Mouse (Mus musculus) thymus, adult 2 months (tissue): Measurements from ENCODE around the gene Rras.

Source experiments
- CTCF ChIP-seq: fragments of 200-500 bp; IDR thresholded peaks from 2 replicates; pipeline ENCODE4 v1.5.1; 2012; ENCODE audit warnings: mild to moderate bottlenecking, control low read depth, low read length, moderate library complexity, borderline replicate concordance; ENCODE audit not compliant: control insufficient read depth, poor library complexity, insufficient read depth; ENCODE audit errors: extremely low read depth
- POLR2A ChIP-seq: fragments of 200-500 bp; IDR thresholded peaks from 2 replicates; pipeline ENCODE4 v1.6.1; 2012; ENCODE audit warnings: mild to moderate bottlenecking, low read length, control low read depth, moderate library complexity; ENCODE audit not compliant: control insufficient read depth, poor library complexity, insufficient read depth; ENCODE audit errors: extremely low read depth

DNA sequence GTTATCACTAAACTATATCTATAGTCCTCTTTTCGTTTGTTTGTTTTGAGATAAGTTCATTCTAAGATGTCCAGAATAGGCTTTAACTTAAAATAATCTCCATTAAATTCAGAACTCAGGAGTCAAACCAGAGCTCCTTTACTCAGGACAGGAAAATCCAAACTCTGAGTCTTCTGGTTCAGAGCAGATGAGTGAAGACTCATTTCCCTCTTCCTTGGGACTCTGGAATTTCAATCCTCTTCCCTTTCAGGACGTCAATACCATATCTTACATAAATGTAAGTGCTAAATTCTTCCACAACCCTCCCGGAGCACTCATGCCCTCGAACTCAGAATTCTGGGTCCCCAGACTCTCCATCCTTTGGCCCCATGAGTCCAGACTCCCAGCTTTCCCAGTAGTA is 1.0 kb upstream of the Rras start:
- TF ChIP-seq CTCF (no peak), POLR2A (no peak)
